In the genomic region with DNA sequence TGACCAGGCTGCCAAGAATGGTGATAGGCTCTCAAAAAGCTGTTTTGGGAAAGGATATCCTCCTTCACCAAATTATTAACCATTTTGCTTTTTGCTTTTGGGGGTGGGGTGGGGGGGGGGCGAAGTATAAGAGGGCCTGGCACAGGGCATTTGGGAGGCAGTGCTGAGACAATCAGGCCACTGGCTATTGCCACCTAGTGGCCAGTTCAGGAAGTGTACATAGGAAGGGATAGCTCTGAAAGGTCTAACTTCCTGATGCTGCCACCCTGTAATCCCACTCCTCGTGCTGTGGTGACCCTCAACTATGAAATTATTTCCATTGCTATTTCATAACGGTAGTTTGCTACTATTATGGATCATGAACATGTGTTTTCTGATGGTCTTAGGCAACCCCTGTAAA, we compare ENCODE assay signal across 11 mouse cellular contexts. TPM values are rescaled to one million over a fixed set of nuclear protein-coding genes. Genes with fewer than 3 reads are reported as not detected.
DNase-seq lines count a peak whose midpoint lies in the region; ATAC-seq and TF ChIP-seq lines count a peak whose summit lies in the region.
"Had no signal": no experiment of that assay in that cellular context is flagged by ENCODE, and none has a peak within 500 bp of the region (broad histone marks: within the 10 kb centered on the region; RNA-seq: fewer than 3 reads in every experiment).

No protein-coding gene starts in this region.

- H3K27ac ChIP-seq in gastrocnemius, adult 2 months = no peak overlapping the region
- H3K27ac ChIP-seq in lung, postnatal 0 days (ENCODE audit: low read length) = no peak overlapping the region
- no peak overlapping the region for H3K27ac ChIP-seq in bone marrow, adult 2 months (ENCODE audit: control insufficient read depth, insufficient read depth, low read depth, low read length, poor library complexity)
- H3K27ac ChIP-seq: hindbrain, embryonic 13.5 days; limb, embryonic 13.5 days had no signal

- ATAC-seq in lung, postnatal 0 days = no peak

- no peaks in the 10 kb centered on the region for H3K4me1 ChIP-seq in lung, postnatal 0 days (ENCODE audit: insufficient read depth, low read depth, low read length)
- H3K4me1 ChIP-seq in bone marrow, adult 2 months (ENCODE audit: control insufficient read depth, insufficient read depth, low read length) = peaks cover 3% of the 10 kb centered on the region; the same call in 1 of the 2 replicates

- peak; percentile 70 for TF ChIP-seq CTCF in gastrocnemius, adult 2 months (IDR thresholded peaks at IDR 0.05)
- TF ChIP-seq CTCF in lung, postnatal 0 days (IDR thresholded peaks at IDR 0.05) = peak; percentile 59
- peak; percentile 56 for TF ChIP-seq CTCF in bone marrow, adult 2 months (IDR thresholded peaks at IDR 0.05; ENCODE audit: control insufficient read depth, insufficient read depth, low read length)

- WGBS in lung, postnatal 0 days = 90% methylated on average over 3 of the region's 3 CpGs
- WGBS in bone marrow, adult 2 months = 74% methylated on average over 3 of the region's 3 CpGs

- no peak overlapping the region for H3K4me2 ChIP-seq in lung, postnatal 0 days (replicated peaks; ENCODE audit: low read depth, low read length)
- H3K4me2 ChIP-seq: hindbrain, embryonic 13.5 days; limb, embryonic 13.5 days had no signal

- TF ChIP-seq EP300 in lung, postnatal 0 days (IDR thresholded peaks at IDR 0.05) = no peak

- DNase-seq in gastrocnemius, adult 2 months = no peak
- no peak for DNase-seq in gastrocnemius, postnatal 10 days
- DNase-seq in lung, postnatal 0 days (ENCODE audit: low spot score) = no peak
- DNase-seq in lung, postnatal 14 days = no peak
- peak; percentile 24 for DNase-seq in retina, postnatal 7 days (ENCODE audit: low read depth, low spot score)
- DNase-seq in embryo, embryonic 9.5 days (ENCODE audit: extremely low spot score) = no peak
- DNase-seq in right cerebral cortex, adult 2 months (ENCODE audit: low spot score in 2 of 2) = no peak

- no peak overlapping the region for H3K4me3 ChIP-seq in gastrocnemius, adult 2 months
- no peak overlapping the region for H3K4me3 ChIP-seq in lung, postnatal 0 days (ENCODE audit: low read depth, low read length)
- no peak overlapping the region for H3K4me3 ChIP-seq in bone marrow, adult 2 months (replicated peaks; ENCODE audit: control insufficient read depth, low read depth, low read length)
- H3K4me3 ChIP-seq: erythroblast, embryonic 14.5 days; hindbrain, embryonic 13.5 days; limb, embryonic 13.5 days had no signal

- H3K27me3 ChIP-seq in lung, postnatal 0 days (replicated peaks; ENCODE audit: insufficient read depth, low read length) = no peaks in the 10 kb centered on the region
- H3K27me3 ChIP-seq: hindbrain, embryonic 13.5 days; limb, embryonic 13.5 days had no signal

- H3K9ac ChIP-seq in lung, postnatal 0 days (replicated peaks; ENCODE audit: low read depth) = no peak overlapping the region
- H3K9ac ChIP-seq: hindbrain, embryonic 13.5 days; limb, embryonic 13.5 days had no signal

- intact Hi-C loops in gastrocnemius, adult 2 months (cut with DNase I) = no loop called here

- no peaks in the 10 kb centered on the region for H3K9me3 ChIP-seq in lung, postnatal 0 days (ENCODE audit: low read length)
- H3K9me3 ChIP-seq: hindbrain, embryonic 13.5 days had no signal

- TF ChIP-seq POLR2A in bone marrow, adult 2 months (IDR thresholded peaks at IDR 0.05; ENCODE audit: borderline replicate concordance, control insufficient read depth, low read depth, low read length) = no peak

- H3K36me3 ChIP-seq in lung, postnatal 0 days (ENCODE audit: insufficient read depth, low read length) = no peaks in the 10 kb centered on the region
- H3K36me3 ChIP-seq: hindbrain, embryonic 13.5 days; limb, embryonic 13.5 days had no signal

RNA-seq across cellular contexts. Expression of a gene that starts 5.5 kb away (rescaled TPM):
- total RNA-seq in gastrocnemius, adult 2 months (2021) = 10 to 100 TPM; 34.6 to 71.3 TPM
- 100 to 1,000 TPM; 105 to 132 TPM for total RNA-seq in gastrocnemius, postnatal 10 days (2021)
- 71.0 and 75.4 TPM in 2 replicates for polyA plus RNA-seq in lung, postnatal 0 days (2015; fragmentation: Nextera tagmentation; extraction: Ambion mirVana)
- 23.5 and 48.3 TPM in 2 replicates for polyA plus RNA-seq in bone marrow, adult 2 months (2011; ENCODE audit: insufficient read depth, insufficient read length, low replicate concordance, missing spikeins)

RNA-seq across cellular contexts. Expression of a gene that starts 16.4 kb away (rescaled TPM):
- 10 to 100 TPM; 17.1 to 18.9 TPM for total RNA-seq in gastrocnemius, adult 2 months (2021)
- 10 to 100 TPM; 15.8 to 24.4 TPM for total RNA-seq in gastrocnemius, postnatal 10 days (2021)
- polyA plus RNA-seq in lung, postnatal 0 days (2015; fragmentation: Nextera tagmentation; extraction: Ambion mirVana) = 39.1 and 41.9 TPM in 2 replicates
- 31.6 and 60.1 TPM in 2 replicates for polyA plus RNA-seq in bone marrow, adult 2 months (2011; ENCODE audit: insufficient read depth, insufficient read length, low replicate concordance, missing spikeins)

RNA-seq across cellular contexts. Expression of a gene that starts 40.3 kb away (rescaled TPM):
- 1 to 10 TPM; 1.5 to 2.1 TPM for total RNA-seq in gastrocnemius, adult 2 months (2021)
- total RNA-seq in gastrocnemius, postnatal 10 days (2021) = 1 to 10 TPM; 2.8 to 5.3 TPM
- 5.0 and 6.3 TPM in 2 replicates for polyA plus RNA-seq in lung, postnatal 0 days (2015; fragmentation: Nextera tagmentation; extraction: Ambion mirVana)
- polyA plus RNA-seq in bone marrow, adult 2 months (2011; ENCODE audit: insufficient read depth, insufficient read length, low replicate concordance, missing spikeins) = 6.7 and 7.3 TPM in 2 replicates

RNA-seq across cellular contexts. Expression of a gene that starts 41.9 kb away (rescaled TPM):
- total RNA-seq in gastrocnemius, adult 2 months (2021) = 1 to 10 TPM; 2.8 to 3.2 TPM
- 10 to 100 TPM in 1 of 2 experiments, 1 to 10 TPM in 1; 7.0 to 13.2 TPM for total RNA-seq in gastrocnemius, postnatal 10 days (2021)
- polyA plus RNA-seq in lung, postnatal 0 days (2015; fragmentation: Nextera tagmentation; extraction: Ambion mirVana) = 7.7 and 8.4 TPM in 2 replicates
- polyA plus RNA-seq in bone marrow, adult 2 months (2011; ENCODE audit: insufficient read depth, insufficient read length, low replicate concordance, missing spikeins) = 3.3 and 4.0 TPM in 2 replicates
